Mouse (Mus musculus) liver, embryonic 15.5 days (tissue): ENCODE measurements around the gene Adcy4. TPM values are rescaled to one million over a fixed set of nuclear protein-coding genes. Genes with fewer than 3 reads are reported as not detected.
"Not testable (repeated sequence)": the region's sequence is repeated elsewhere in the genome, so short reads cannot be mapped to it uniquely, and the experiment has no call there.

Source experiments
- ATAC-seq: fragments of 200-750 bp; cut with Nextera tagmentation; 2 replicates; pipeline ENCODE4 v1.8.0; 2017; ENCODE audit warnings: moderate number of reproducible peaks, mild to moderate bottlenecking, moderate library complexity; ENCODE audit not compliant: insufficient read depth
- H3K27ac ChIP-seq: fragments of 300-500 bp; sonication (generic); replicated peaks from 2 replicates; pipeline ENCODE4 v1.5.1; 2015; ENCODE audit warnings: mild to moderate bottlenecking, inconsistent platforms
- H3K27me3 ChIP-seq: fragments of 300-500 bp; sonication (generic); 2 replicates; pipeline ENCODE4 v1.6.1; 2015; ENCODE audit warnings: mild to moderate bottlenecking, inconsistent platforms
- H3K36me3 ChIP-seq: fragments of 300-500 bp; sonication (generic); replicated peaks from 2 replicates; pipeline ENCODE4 v1.6.1; 2015; ENCODE audit warnings: moderate library complexity, mild to moderate bottlenecking, inconsistent platforms
- H3K4me1 ChIP-seq: fragments of 300-500 bp; sonication (generic); replicated peaks from 2 replicates; pipeline ENCODE4 v1.6.1; 2015; ENCODE audit warnings: inconsistent platforms
- H3K4me2 ChIP-seq: fragments of 300-500 bp; sonication (generic); 2 replicates; pipeline ENCODE4 v1.6.1; 2015; ENCODE audit warnings: moderate library complexity, mild to moderate bottlenecking, inconsistent platforms
- H3K4me3 ChIP-seq: fragments of 300-500 bp; sonication (generic); replicated peaks from 2 replicates; pipeline ENCODE4 v1.5.1; 2015; ENCODE audit warnings: mild to moderate bottlenecking, inconsistent platforms
- H3K9ac ChIP-seq: fragments of 300-500 bp; sonication (generic); 2 replicates; pipeline ENCODE4 v1.6.1; 2015; ENCODE audit warnings: moderate library complexity, mild to moderate bottlenecking, inconsistent platforms
- H3K9me3 ChIP-seq: fragments of 300-500 bp; sonication (generic); replicated peaks from 2 replicates; pipeline ENCODE4 v1.6.1; 2016; ENCODE audit warnings: inconsistent platforms
- WGBS: fragments of 180-500 bp; shearing (Covaris S2); methylation state at CpG from one replicate; pipeline ENCODE4 v1.1.7; 2015; ENCODE audit warnings: mixed read lengths; ENCODE audit not compliant: insufficient replicate concordance; 5-methylcytosine and 5-hydroxymethylcytosine counted together
- polyA plus RNA-seq: library from polyadenylated mRNA; unstranded; fragments of >200 nt; fragmentation: Nextera tagmentation; extraction: Ambion mirVana; gene quantifications from 2 replicates; pipeline ENCODE4 v1.2.1, GENCODE M21; 2015

Gene Adcy4
- polyA plus RNA-seq, 1 experiment from 2014 or later, result 1.4 TPM

DNA sequence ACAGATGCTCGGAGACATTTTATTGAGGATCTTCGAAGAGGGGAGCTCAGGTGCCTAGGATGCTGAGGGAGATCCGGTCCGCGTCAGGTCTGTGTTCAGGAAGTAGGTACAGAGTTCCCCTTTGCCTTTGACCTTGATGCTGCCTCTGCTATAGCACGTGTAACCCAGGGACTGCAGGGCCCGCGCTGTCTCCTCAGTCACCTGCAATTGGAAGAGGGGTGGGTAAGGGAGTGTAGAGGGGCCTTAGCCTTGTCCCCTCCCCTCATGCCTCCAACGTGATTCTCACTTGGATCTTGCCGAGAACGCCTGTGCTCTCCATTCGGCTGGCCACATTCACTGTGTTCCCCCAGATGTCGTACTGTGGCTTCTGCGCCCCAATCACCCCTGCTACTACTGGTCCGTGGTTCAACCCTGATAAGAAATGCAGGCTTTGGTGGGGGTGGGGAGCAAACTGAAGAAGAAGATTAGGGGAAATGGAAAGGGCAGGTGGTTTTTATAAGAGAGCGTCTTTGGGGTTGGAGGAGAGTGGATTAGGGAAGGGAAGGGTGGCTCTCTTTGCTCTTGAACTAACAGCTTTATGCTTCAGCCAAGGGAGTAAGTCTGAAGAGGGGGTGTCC is 14.7 kb downstream of the Adcy4 start:
- no peak overlapping the region for H3K4me3 ChIP-seq
- H3K4me2 ChIP-seq, result peak overlapping the region; percentile 36
- H3K27me3 ChIP-seq, result peaks cover 57% of the 10 kb centered on the region
- 28% methylated on average over 16 of the region's 16 CpGs for WGBS
- no peaks in the 10 kb centered on the region for H3K36me3 ChIP-seq
- ATAC-seq, result peak; percentile 41; the same call in 1 of the 2 replicates
- peaks cover 33% of the 10 kb centered on the region for H3K4me1 ChIP-seq
- H3K9ac ChIP-seq, result no peak overlapping the region; the same call in 1 of the 2 replicates
- no peaks in the 10 kb centered on the region for H3K9me3 ChIP-seq
- H3K27ac ChIP-seq, result 0 out of 2 replicates have a peak overlapping the region, but pooled peaks have one; percentile 14

DNA sequence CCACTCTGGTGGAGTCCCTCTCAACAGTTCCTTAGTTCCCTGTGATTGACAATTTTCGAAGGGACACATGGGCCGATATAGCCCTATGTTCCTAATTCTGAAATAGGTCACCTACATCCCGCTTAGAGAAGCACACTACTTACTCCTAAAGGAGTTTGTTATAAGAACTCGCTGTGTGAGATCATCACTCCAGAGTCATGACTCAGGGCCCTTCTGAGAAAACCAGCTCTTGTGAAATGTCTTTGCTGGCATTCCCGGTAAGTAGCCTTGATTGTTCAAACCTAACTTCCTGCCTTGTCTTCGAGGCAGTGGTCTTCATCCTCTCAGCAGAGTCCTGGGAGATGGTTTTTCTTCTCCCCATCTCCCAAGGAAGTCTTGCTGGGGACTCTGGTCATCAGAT is 15.3 kb downstream of the Adcy4 start:
- 0 out of 2 replicates have a peak overlapping the region, but pooled peaks have one; percentile 43 for H3K9ac ChIP-seq
- peak overlapping the region; percentile 81 for H3K4me2 ChIP-seq
- H3K27ac ChIP-seq, result no peak overlapping the region
- H3K4me1 ChIP-seq, result peaks cover 37% of the 10 kb centered on the region
- no peaks in the 10 kb centered on the region for H3K36me3 ChIP-seq
- no peaks in the 10 kb centered on the region for H3K9me3 ChIP-seq
- H3K4me3 ChIP-seq, result peak overlapping the region; percentile 51; the same call in 1 of the 2 replicates
- peaks cover 57% of the 10 kb centered on the region for H3K27me3 ChIP-seq
- WGBS, result 70% methylated on average over 6 of the region's 6 CpGs
- ATAC-seq, result no peak

- Histone ChIP-seq H3K9ac (peak overlapping the region; percentile 43; the same call in 1 of the 2 replicates), H3K27me3 (peaks cover 60% of the 10 kb centered on the region), H3K4me2 (peak overlapping the region; percentile 81), H3K4me1 (peaks cover 41% of the 10 kb centered on the region), H3K9me3 (no peaks in the 10 kb centered on the region), H3K4me3 (peak overlapping the region; percentile 51), H3K36me3 (no peaks in the 10 kb centered on the region), H3K27ac (no peak overlapping the region)
- ATAC-seq, result peak; percentile 18; the same call in 1 of the 2 replicates
- WGBS, result 9% methylated on average over 52 of the region's 52 CpGs
These were observed 16.1 kb downstream of the Adcy4 start for GRCm38 (mm10) chr14:55767519-55768414.

- Histone ChIP-seq H3K4me1 (peaks cover 54% of the 10 kb centered on the region), H3K9ac (no peak within 1 kb of the TSS), H3K4me2 (peak within 1 kb of the TSS; percentile 13), H3K27me3 (peaks cover 74% of the 10 kb centered on the region), H3K4me3 (peak within 1 kb of the TSS; percentile 28), H3K9me3 (no peaks in the 10 kb centered on the region), H3K36me3 (no peaks in the 10 kb centered on the region), H3K27ac (peak within 1 kb of the TSS; percentile 61)
- no peak for ATAC-seq
- 25% methylated on average over 4 of the region's 4 CpGs for WGBS
These were observed 18.2 kb downstream of the Adcy4 start, which contains the start of gene Ltb4r1 for GRCm38 (mm10) chr14:55765696-55766095. Ltb4r1 (plus strand) TSS chr14:55765962.

GRCm38 (mm10) chr14:55763166-55763565 is 20.7 kb downstream of the Adcy4 start:
- 29% methylated on average over 7 of the region's 7 CpGs for WGBS
- Histone ChIP-seq H3K27ac (peak overlapping the region; percentile 70), H3K36me3 (no peaks in the 10 kb centered on the region), H3K4me1 (peaks cover 44% of the 10 kb centered on the region), H3K9me3 (no peaks in the 10 kb centered on the region), H3K4me2 (peak overlapping the region; percentile 79; the same call in 1 of the 2 replicates), H3K9ac (no peak overlapping the region), H3K27me3 (peaks cover 71% of the 10 kb centered on the region), H3K4me3 (no peak overlapping the region)
- no peak for ATAC-seq

DNA sequence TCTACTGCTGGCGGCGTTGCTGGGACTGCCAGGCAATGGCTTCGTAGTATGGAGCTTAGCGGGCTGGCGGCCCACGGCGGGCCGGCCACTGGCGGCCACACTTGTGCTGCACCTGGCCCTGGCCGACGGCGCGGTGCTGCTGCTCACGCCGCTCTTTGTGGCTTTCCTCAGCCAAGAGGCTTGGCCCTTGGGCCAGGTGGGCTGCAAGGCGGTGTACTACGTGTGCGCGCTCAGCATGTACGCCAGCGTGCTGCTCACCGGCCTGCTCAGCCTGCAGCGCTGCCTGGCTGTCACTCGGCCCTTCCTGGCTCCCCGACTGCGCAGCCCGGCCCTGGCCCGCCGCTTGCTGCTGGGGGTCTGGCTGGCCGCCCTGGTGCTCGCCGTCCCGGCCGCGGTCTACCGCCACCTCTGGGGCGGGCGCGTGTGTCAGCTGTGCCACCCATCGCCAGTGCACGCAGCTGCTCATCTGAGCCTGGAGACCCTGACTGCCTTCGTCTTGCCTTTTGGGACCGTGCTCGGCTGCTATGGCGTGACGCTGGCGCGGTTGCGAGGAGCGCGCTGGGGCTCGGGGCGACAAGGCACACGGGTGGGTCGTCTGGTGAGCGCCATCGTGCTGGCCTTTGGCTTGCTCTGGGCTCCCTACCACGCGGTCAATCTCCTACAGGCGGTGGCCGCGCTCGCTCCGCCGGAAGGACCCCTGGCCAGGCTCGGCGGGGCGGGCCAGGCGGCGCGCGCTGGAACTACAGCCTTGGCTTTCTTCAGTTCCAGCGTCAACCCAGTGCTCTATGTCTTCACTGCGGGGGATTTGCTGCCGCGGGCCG is 21.7 kb downstream of the Adcy4 start:
- Histone ChIP-seq H3K9me3 (no peaks in the 10 kb centered on the region), H3K27me3 (peaks cover 61% of the 10 kb centered on the region), H3K4me3 (peak overlapping the region; percentile 52), H3K4me2 (peak overlapping the region; percentile 79), H3K27ac (peak overlapping the region; percentile 70), H3K4me1 (peaks cover 40% of the 10 kb centered on the region), H3K36me3 (no peaks in the 10 kb centered on the region), H3K9ac (peak overlapping the region; percentile 42; the same call in 1 of the 2 replicates)
- WGBS, result 2% methylated on average over 77 of the region's 77 CpGs
- ATAC-seq, result 0 out of 2 replicates have a peak, but pooled peaks have one; percentile 16

GRCm38 (mm10) chr14:55761163-55761562 is 22.7 kb downstream of the Adcy4 start, which contains the start of gene Ltb4r2:
Ltb4r2 (plus strand) TSS chr14:55761428.
- peaks cover 7% of the 10 kb centered on the region for H3K36me3 ChIP-seq
- peak within 1 kb of the TSS; percentile 52 for H3K4me3 ChIP-seq
- peaks cover 41% of the 10 kb centered on the region for H3K4me1 ChIP-seq
- H3K27ac ChIP-seq, result peak within 1 kb of the TSS; percentile 70
- no peaks in the 10 kb centered on the region for H3K9me3 ChIP-seq
- WGBS, result 76% methylated on average over 6 of the region's 6 CpGs
- H3K9ac ChIP-seq, result peak within 1 kb of the TSS; percentile 42; the same call in 1 of the 2 replicates
- peak within 1 kb of the TSS; percentile 79 for H3K4me2 ChIP-seq
- no peak for ATAC-seq
- peaks cover 53% of the 10 kb centered on the region for H3K27me3 ChIP-seq

GRCm38 (mm10) chr14:55760156-55760555 is 23.7 kb downstream of the Adcy4 start:
- H3K4me3 ChIP-seq, H3K9me3 ChIP-seq, H3K9ac ChIP-seq, H3K27ac ChIP-seq, ATAC-seq: not testable (repeated sequence)
- peaks cover 17% of the 10 kb centered on the region for H3K36me3 ChIP-seq
- peaks cover 41% of the 10 kb centered on the region for H3K4me1 ChIP-seq
- WGBS, result 3% methylated on average over 6 of the region's 6 CpGs
- peak overlapping the region; percentile 45 for H3K4me2 ChIP-seq
- peaks cover 46% of the 10 kb centered on the region for H3K27me3 ChIP-seq

DNA sequence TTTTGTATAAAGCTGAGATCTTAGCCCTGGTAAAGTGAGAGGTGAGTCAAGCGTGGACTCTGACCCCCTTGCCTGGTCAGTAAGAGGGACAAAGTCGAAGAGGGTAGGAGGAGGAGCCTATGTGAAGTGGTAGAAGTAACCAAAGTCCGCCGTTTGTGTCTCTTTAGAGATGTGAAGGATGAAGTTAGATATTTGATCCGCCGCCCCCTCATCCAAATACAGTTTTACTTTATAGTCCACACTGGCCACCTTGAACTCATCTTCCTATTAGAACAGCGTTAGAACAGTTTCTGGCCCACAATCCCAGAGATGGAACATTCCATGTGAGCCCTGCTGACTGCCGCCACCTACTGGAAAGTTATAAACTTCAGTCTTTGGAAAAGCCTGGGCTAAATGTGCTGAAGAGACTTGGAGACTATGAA is 25.5 kb downstream of the Adcy4 start, which contains the start of gene Cideb:
Cideb (minus strand) TSS at position 96 of the 422 bp plus-strand sequence.
- H3K9ac ChIP-seq, result no peak within 1 kb of the TSS
- no peaks in the 10 kb centered on the region for H3K9me3 ChIP-seq
- peak; percentile 41; the same call in 1 of the 2 replicates for ATAC-seq
- peak within 1 kb of the TSS; percentile 43 for H3K4me3 ChIP-seq
- H3K27me3 ChIP-seq, result peaks cover 28% of the 10 kb centered on the region
- H3K4me1 ChIP-seq, result peaks cover 37% of the 10 kb centered on the region
- H3K27ac ChIP-seq, result peak within 1 kb of the TSS; percentile 75
- WGBS, result 10% methylated on average over 8 of the region's 8 CpGs
- H3K4me2 ChIP-seq, result peak within 1 kb of the TSS; percentile 38
- H3K36me3 ChIP-seq, result peaks cover 35% of the 10 kb centered on the region

- Histone ChIP-seq H3K4me2 (peak overlapping the region; percentile 38), H3K4me1 (peaks cover 31% of the 10 kb centered on the region), H3K27me3 (peaks cover 20% of the 10 kb centered on the region), H3K36me3 (peaks cover 43% of the 10 kb centered on the region), H3K9ac (no peak overlapping the region), H3K4me3 (peak overlapping the region; percentile 43), H3K27ac (peak overlapping the region; percentile 75), H3K9me3 (no peaks in the 10 kb centered on the region)
- ATAC-seq, result no peak
- WGBS, result 16% methylated on average over 6 of the region's 6 CpGs
These were observed 26.3 kb downstream of the Adcy4 start for GRCm38 (mm10) chr14:55757566-55757965.
